Mouse (Mus musculus): ENCODE measurements around the gene Tex2.

DNA sequence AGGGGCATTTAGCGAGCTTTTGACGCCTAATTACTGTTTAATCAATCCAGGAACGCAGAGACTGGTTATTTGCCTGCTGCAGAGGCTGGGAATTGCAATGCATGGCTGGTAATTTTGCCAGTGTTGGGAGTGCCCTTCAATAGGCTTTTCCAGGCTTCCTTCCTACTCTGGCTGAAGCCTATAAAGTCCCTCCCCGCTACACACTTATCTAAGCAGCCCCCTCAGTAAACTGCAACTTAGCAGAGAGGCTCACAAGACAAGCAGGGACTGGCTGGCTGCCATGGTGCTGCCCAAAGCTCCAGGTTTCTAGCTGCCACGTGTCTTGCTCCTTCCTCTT, 26.1 kb upstream of the Tex2 start:
- TF ChIP-seq CTCF (IDR thresholded peaks at IDR 0.05; ENCODE audit: borderline replicate concordance, insufficient read depth, low read length) (no peak), POLR2A (IDR thresholded peaks at IDR 0.05; ENCODE audit: low read depth, low read length) (no peak)

Measured in embryonic fibroblast, embryonic 13.5 days (primary cell).